Mouse (Mus musculus): ENCODE measurements around the gene Lgals2.

Gene Lgals2

GRCm38 (mm10) chr15:78855303-78855965, at the start of gene Lgals2:
Gene Lgals2 (minus strand): TSS chr15:78855529.
- no peak for DNase-seq (ENCODE audit: low spot score in 2 of 2)

- DNase-seq (ENCODE audit: low spot score in 2 of 2): peak; percentile 71 to 78
These were observed 47.9 kb upstream of the Lgals2 start for GRCm38 (mm10) chr15:78903243-78903642.

GRCm38 (mm10) chr15:78901422-78901789, 46.1 kb upstream of the Lgals2 start:
- DNase-seq (ENCODE audit: low spot score in 2 of 2): no peak

- no peak for DNase-seq (ENCODE audit: low spot score in 2 of 2)
These were observed 45.5 kb upstream of the Lgals2 start for GRCm38 (mm10) chr15:78900585-78901421.

- DNase-seq (ENCODE audit: low spot score in 2 of 2): peak; percentile 60 to 65
These were observed 44.6 kb upstream of the Lgals2 start, which contains the start of gene Sh3bp1 for GRCm38 (mm10) chr15:78899740-78900584. Gene Sh3bp1 (plus strand): TSS chr15:78899768.

GRCm38 (mm10) chr15:78899409-78899739, 44.0 kb upstream of the Lgals2 start, which contains the start of gene Gm49510:
Gene Gm49510 (plus strand): TSS chr15:78899667.
- DNase-seq (ENCODE audit: low spot score in 2 of 2): no peak

GRCm38 (mm10) chr15:78898507-78899001, 43.2 kb upstream of the Lgals2 start:
- no peak for DNase-seq (ENCODE audit: low spot score in 2 of 2)

- DNase-seq (ENCODE audit: low spot score in 2 of 2): no peak
These were observed 42.2 kb upstream of the Lgals2 start for GRCm38 (mm10) chr15:78897488-78897887.

GRCm38 (mm10) chr15:78896149-78896548, 40.8 kb upstream of the Lgals2 start:
- no peak for DNase-seq (ENCODE audit: low spot score in 2 of 2)

- no peak for DNase-seq (ENCODE audit: low spot score in 2 of 2)
These were observed 40.4 kb upstream of the Lgals2 start for GRCm38 (mm10) chr15:78895741-78896140.

- DNase-seq (ENCODE audit: low spot score in 2 of 2): no peak
These were observed 39.4 kb upstream of the Lgals2 start for GRCm38 (mm10) chr15:78894726-78895125.

GRCm38 (mm10) chr15:78892440-78892839, 37.1 kb upstream of the Lgals2 start:
- DNase-seq (ENCODE audit: low spot score in 2 of 2): no peak

GRCm38 (mm10) chr15:78889401-78889853, 34.1 kb upstream of the Lgals2 start:
- no peak for DNase-seq (ENCODE audit: low spot score in 2 of 2)

- no peak for DNase-seq (ENCODE audit: low spot score in 2 of 2)
These were observed 26.5 kb upstream of the Lgals2 start for GRCm38 (mm10) chr15:78881828-78882227.

GRCm38 (mm10) chr15:78880432-78880831, 25.1 kb upstream of the Lgals2 start:
- no peak for DNase-seq (ENCODE audit: low spot score in 2 of 2)

GRCm38 (mm10) chr15:78878792-78879516, 23.6 kb upstream of the Lgals2 start:
- DNase-seq (ENCODE audit: low spot score in 2 of 2): peak in 1 of 2 experiments; percentile 53

GRCm38 (mm10) chr15:78877810-78878390, 22.6 kb upstream of the Lgals2 start:
- peak; percentile 37 to 56 for DNase-seq (ENCODE audit: low spot score in 2 of 2)

- peak; percentile 94 to 96 for DNase-seq (ENCODE audit: low spot score in 2 of 2)
These were observed 21.9 kb upstream of the Lgals2 start, which contains the start of gene Gga1 for GRCm38 (mm10) chr15:78876991-78877809. Gene Gga1 (plus strand): TSS chr15:78877190.

GRCm38 (mm10) chr15:78876258-78876696, 20.9 kb upstream of the Lgals2 start:
- DNase-seq (ENCODE audit: low spot score in 2 of 2): peak; percentile 59 to 74

- DNase-seq (ENCODE audit: low spot score in 2 of 2): no peak
These were observed 20.2 kb upstream of the Lgals2 start for GRCm38 (mm10) chr15:78875537-78875936.
